Mouse (Mus musculus): ENCODE measurements around the gene Cnih4. TPM values are rescaled to one million over a fixed set of nuclear protein-coding genes. Genes with fewer than 3 reads are reported as not detected.

Cnih4 gene
- polyA plus RNA-seq, 1 experiment from 2014 or later: 98.8 TPM

GRCm38 (mm10) chr1:181149373-181150017 is 5.0 kb downstream of the Cnih4 start:
- H3K27ac ChIP-seq: no peak overlapping the region
- H3K27me3 ChIP-seq: no peaks in the 10 kb centered on the region
- H3K9me3 ChIP-seq: no peaks in the 10 kb centered on the region
- no peak overlapping the region for H3K9ac ChIP-seq
- 70% methylated on average over 3 of the region's 3 CpGs for WGBS
- no peak overlapping the region for H3K4me2 ChIP-seq
- H3K4me1 ChIP-seq: peaks cover 18% of the 10 kb centered on the region
- no peak overlapping the region for H3K4me3 ChIP-seq
- no peak for ATAC-seq (ENCODE audit: insufficient number of reproducible peaks, insufficient read depth, low FRiP score, low TSS enrichment, low read depth)
- H3K36me3 ChIP-seq: peaks cover 7% of the 10 kb centered on the region

GRCm38 (mm10) chr1:181150431-181150826 is 5.9 kb downstream of the Cnih4 start:
- Histone ChIP-seq H3K4me3 (peak overlapping the region; percentile 93), H3K4me1 (peaks cover 21% of the 10 kb centered on the region), H3K36me3 (peaks cover 15% of the 10 kb centered on the region), H3K27ac (no peak overlapping the region), H3K4me2 (peak overlapping the region; percentile 65; the same call in 1 of the 2 replicates), H3K9me3 (no peaks in the 10 kb centered on the region), H3K27me3 (no peaks in the 10 kb centered on the region), H3K9ac (peak overlapping the region; percentile 94; the same call in 1 of the 2 replicates)
- 62% methylated on average over 3 of the region's 3 CpGs for WGBS
- ATAC-seq (ENCODE audit: insufficient number of reproducible peaks, insufficient read depth, low FRiP score, low TSS enrichment, low read depth): no peak

GRCm38 (mm10) chr1:181150827-181151534 is 6.5 kb downstream of the Cnih4 start:
- Histone ChIP-seq H3K4me1 (peaks cover 24% of the 10 kb centered on the region), H3K27ac (peak overlapping the region; percentile 89), H3K9ac (peak overlapping the region; percentile 94), H3K36me3 (peaks cover 21% of the 10 kb centered on the region), H3K9me3 (no peaks in the 10 kb centered on the region), H3K4me3 (peak overlapping the region; percentile 93), H3K4me2 (peak overlapping the region; percentile 65), H3K27me3 (no peaks in the 10 kb centered on the region)
- under 1% methylated on average over 46 of the region's 59 CpGs for WGBS
- ATAC-seq (ENCODE audit: insufficient number of reproducible peaks, insufficient read depth, low FRiP score, low TSS enrichment, low read depth): peak; percentile 82

- WGBS: 27% methylated on average over 5 of the region's 5 CpGs
- H3K27me3 ChIP-seq: no peaks in the 10 kb centered on the region
- peak overlapping the region; percentile 93 for H3K4me3 ChIP-seq
- 0 out of 2 replicates have a peak, but pooled peaks have one; percentile 29 for ATAC-seq (ENCODE audit: insufficient number of reproducible peaks, insufficient read depth, low FRiP score, low TSS enrichment, low read depth)
- H3K9ac ChIP-seq: peak overlapping the region; percentile 94
- peak overlapping the region; percentile 65 for H3K4me2 ChIP-seq
- H3K4me1 ChIP-seq: peaks cover 24% of the 10 kb centered on the region
- H3K36me3 ChIP-seq: peaks cover 24% of the 10 kb centered on the region
- no peak overlapping the region for H3K27ac ChIP-seq
- no peaks in the 10 kb centered on the region for H3K9me3 ChIP-seq
Measured at GRCm38 (mm10) chr1:181151541-181151940, 7.0 kb downstream of the Cnih4 start.

GRCm38 (mm10) chr1:181167816-181168215 is 23.3 kb downstream of the Cnih4 start:
- no peak overlapping the region for H3K4me3 ChIP-seq
- H3K4me1 ChIP-seq: no peaks in the 10 kb centered on the region
- H3K4me2 ChIP-seq: no peak overlapping the region
- H3K9me3 ChIP-seq: no peaks in the 10 kb centered on the region
- WGBS: 71% methylated on average over 2 of the region's 2 CpGs
- no peak overlapping the region for H3K9ac ChIP-seq
- peak overlapping the region; percentile 4; the same call in 1 of the 2 replicates for H3K27ac ChIP-seq
- no peaks in the 10 kb centered on the region for H3K27me3 ChIP-seq
- ATAC-seq (ENCODE audit: insufficient number of reproducible peaks, insufficient read depth, low FRiP score, low TSS enrichment, low read depth): no peak
- peaks cover 74% of the 10 kb centered on the region for H3K36me3 ChIP-seq

GRCm38 (mm10) chr1:181168377-181168776 is 23.9 kb downstream of the Cnih4 start:
- 80% methylated on average over 3 of the region's 3 CpGs for WGBS
- H3K27me3 ChIP-seq: no peaks in the 10 kb centered on the region
- H3K27ac ChIP-seq: peak overlapping the region; percentile 4; the same call in 1 of the 2 replicates
- H3K4me3 ChIP-seq: no peak overlapping the region
- H3K36me3 ChIP-seq: peaks cover 70% of the 10 kb centered on the region
- ATAC-seq (ENCODE audit: insufficient number of reproducible peaks, insufficient read depth, low FRiP score, low TSS enrichment, low read depth): no peak
- no peaks in the 10 kb centered on the region for H3K9me3 ChIP-seq
- H3K9ac ChIP-seq: no peak overlapping the region
- no peaks in the 10 kb centered on the region for H3K4me1 ChIP-seq
- no peak overlapping the region for H3K4me2 ChIP-seq

GRCm38 (mm10) chr1:181170210-181170609 is 25.7 kb downstream of the Cnih4 start:
- no peaks in the 10 kb centered on the region for H3K4me1 ChIP-seq
- no peak overlapping the region for H3K9ac ChIP-seq
- no peak overlapping the region for H3K4me3 ChIP-seq
- H3K36me3 ChIP-seq: peaks cover 60% of the 10 kb centered on the region
- H3K27me3 ChIP-seq: no peaks in the 10 kb centered on the region
- no peak overlapping the region for H3K27ac ChIP-seq
- H3K9me3 ChIP-seq: no peaks in the 10 kb centered on the region
- WGBS: 84% methylated on average over 8 of the region's 8 CpGs
- H3K4me2 ChIP-seq: no peak overlapping the region
- no peak for ATAC-seq (ENCODE audit: insufficient number of reproducible peaks, insufficient read depth, low FRiP score, low TSS enrichment, low read depth)

GRCm38 (mm10) chr1:181188925-181189324 is 44.4 kb downstream of the Cnih4 start:
- H3K9me3 ChIP-seq: no peaks in the 10 kb centered on the region
- no peak overlapping the region for H3K9ac ChIP-seq
- no peaks in the 10 kb centered on the region for H3K27me3 ChIP-seq
- no peak overlapping the region for H3K4me3 ChIP-seq
- H3K36me3 ChIP-seq: peaks cover 82% of the 10 kb centered on the region
- no peaks in the 10 kb centered on the region for H3K4me1 ChIP-seq
- H3K4me2 ChIP-seq: no peak overlapping the region
- no peak for ATAC-seq (ENCODE audit: insufficient number of reproducible peaks, insufficient read depth, low FRiP score, low TSS enrichment, low read depth)
- no peak overlapping the region for H3K27ac ChIP-seq
- 90% methylated on average over 4 of the region's 4 CpGs for WGBS

- H3K9me3 ChIP-seq: no peaks in the 10 kb centered on the region
- H3K36me3 ChIP-seq: peaks cover 82% of the 10 kb centered on the region
- H3K4me1 ChIP-seq: no peaks in the 10 kb centered on the region
- 93% methylated on average over 4 of the region's 4 CpGs for WGBS
- no peak overlapping the region for H3K4me3 ChIP-seq
- no peak overlapping the region for H3K27ac ChIP-seq
- H3K27me3 ChIP-seq: no peaks in the 10 kb centered on the region
- ATAC-seq (ENCODE audit: insufficient number of reproducible peaks, insufficient read depth, low FRiP score, low TSS enrichment, low read depth): no peak
- no peak overlapping the region for H3K9ac ChIP-seq
- no peak overlapping the region for H3K4me2 ChIP-seq
Measured at GRCm38 (mm10) chr1:181199446-181199845, 55.0 kb downstream of the Cnih4 start.

GRCm38 (mm10) chr1:181210147-181210546 is 65.7 kb downstream of the Cnih4 start:
- Histone ChIP-seq H3K27ac (peak overlapping the region; percentile 91; the same call in 1 of the 2 replicates), H3K27me3 (no peaks in the 10 kb centered on the region), H3K9ac (peak overlapping the region; percentile 97), H3K9me3 (no peaks in the 10 kb centered on the region), H3K4me2 (peak overlapping the region; percentile 86), H3K4me1 (peaks cover 24% of the 10 kb centered on the region), H3K4me3 (peak overlapping the region; percentile 100), H3K36me3 (peaks cover 23% of the 10 kb centered on the region)
- 14% methylated on average over 4 of the region's 4 CpGs for whole genome bisulfite sequencing
- ATAC-seq (ENCODE audit: insufficient number of reproducible peaks, insufficient read depth, low FRiP score, low TSS enrichment, low read depth): no peak

GRCm38 (mm10) chr1:181210601-181211402 is 66.3 kb downstream of the Cnih4 start:
- H3K4me1 ChIP-seq: peaks cover 24% of the 10 kb centered on the region
- no peak; the same call in 1 of the 2 replicates for ATAC-seq (ENCODE audit: insufficient number of reproducible peaks, insufficient read depth, low FRiP score, low TSS enrichment, low read depth)
- under 1% methylated on average over 36 of the region's 56 CpGs for WGBS
- H3K4me3 ChIP-seq: peak overlapping the region; percentile 100
- H3K9ac ChIP-seq: peak overlapping the region; percentile 97
- peaks cover 17% of the 10 kb centered on the region for H3K36me3 ChIP-seq
- no peaks in the 10 kb centered on the region for H3K9me3 ChIP-seq
- peak overlapping the region; percentile 91 for H3K27ac ChIP-seq
- H3K4me2 ChIP-seq: peak overlapping the region; percentile 86
- H3K27me3 ChIP-seq: no peaks in the 10 kb centered on the region
